Mouse (Mus musculus) CH12.LX (cell line): ENCODE measurements at regions not wholly inside any gene's neighbourhood (a gene's known extent, or its start where the extent isn't known, plus 50 kb on each side); places are given as distances from the start of the nearest gene placed in this dataset.

Experiments
- DNase-seq: peaks from one replicate; pipeline ENCODE4 v3.0.0-alpha.2; 2013; ENCODE audit errors: extremely low read depth
- H3K27ac ChIP-seq: 2 replicates; pipeline ENCODE4 v1.5.1; 2012; ENCODE audit warnings: low read depth, mild to moderate bottlenecking, control low read depth, moderate library complexity; ENCODE audit not compliant: insufficient read depth
- H3K27me3 ChIP-seq: replicated peaks from 2 replicates; pipeline ENCODE3; 2012; ENCODE audit warnings: inconsistent platforms
- H3K36me3 ChIP-seq, 2 experiments: replicated peaks in 1 of 2; 2 replicates each; pipeline versions ENCODE3 to v1.6.1; 2012; ENCODE audit warnings: inconsistent platforms in 1 of 2, low read length in 1 of 2, mild to moderate bottlenecking in 1 of 2, mixed read lengths in 1 of 2, moderate library complexity in 1 of 2; ENCODE audit not compliant: control insufficient read depth in 1 of 2, insufficient read depth in 1 of 2
- H3K4me1 ChIP-seq, 2 experiments: 2 replicates each; pipeline ENCODE4 v1.6.1; 2012; ENCODE audit warnings: inconsistent platforms in 1 of 2, moderate library complexity in 1 of 2; ENCODE audit not compliant: insufficient read depth in 2 of 2, control insufficient read depth in 1 of 2
- H3K4me2 ChIP-seq: 2 replicates; pipeline ENCODE4 v1.6.1; 2012; ENCODE audit warnings: low read depth, mild to moderate bottlenecking, control low read depth; ENCODE audit not compliant: poor library complexity, insufficient read depth, severe bottlenecking
- H3K4me3 ChIP-seq, 3 experiments: fragments of 150-350 bp in 1 of 3; sonication (generic) in 1 of 3; replicated peaks in 1 of 3; 2 replicates each; pipeline versions ENCODE3 to v1.5.1; 2011 to 2012; ENCODE audit warnings: low read depth in 2 of 3, low read length in 2 of 3, mild to moderate bottlenecking in 2 of 3, moderate library complexity in 2 of 3, control low read depth in 1 of 3, improper control_type of control experiment in 1 of 3, inconsistent platforms in 1 of 3, mixed read lengths in 1 of 3; ENCODE audit not compliant: poor library complexity in 1 of 3
- H3K79me2 ChIP-seq: replicated peaks from 2 replicates; pipeline ENCODE4 v1.6.1; 2012; ENCODE audit warnings: mild to moderate bottlenecking, moderate library complexity; ENCODE audit not compliant: control insufficient read depth, poor library complexity, insufficient read depth, severe bottlenecking; ENCODE audit errors: extremely low read depth
- H3K9ac ChIP-seq: 2 replicates; pipeline ENCODE4 v1.6.1; 2012; ENCODE audit warnings: low read depth, mild to moderate bottlenecking, control low read depth, moderate library complexity; ENCODE audit not compliant: insufficient read depth
- H3K9me3 ChIP-seq: replicated peaks from 2 replicates; pipeline ENCODE3; 2012; ENCODE audit warnings: low read length, inconsistent platforms, mixed read lengths
- CTCF ChIP-seq, 2 experiments: IDR thresholded peaks in 1 of 2; conservative IDR thresholded peaks in 1 of 2; 2 replicates each; pipeline ENCODE4 v1.5.1; 2011 to 2012; ENCODE audit warnings: low read depth in 2 of 2, low read length in 2 of 2, improper control_type of control experiment in 1 of 2, inconsistent platforms in 1 of 2, mild to moderate bottlenecking in 1 of 2, moderate library complexity in 1 of 2
- ELF1 ChIP-seq: IDR thresholded peaks from 2 replicates; pipeline ENCODE4 v1.6.1; 2014; ENCODE audit warnings: low read depth, mild to moderate bottlenecking, inconsistent platforms, low read length, improper control_type of control experiment
- KAT2A ChIP-seq: IDR thresholded peaks from 2 replicates; pipeline ENCODE4 v1.6.1; 2012; ENCODE audit warnings: low read length, improper control_type of control experiment, inconsistent platforms; ENCODE audit not compliant: insufficient replicate concordance
- MAFK ChIP-seq: IDR thresholded peaks from 2 replicates; pipeline ENCODE4 v1.6.1; 2011; ENCODE audit warnings: low read length, improper control_type of control experiment; ENCODE audit not compliant: insufficient replicate concordance
- MYC ChIP-seq: IDR thresholded peaks from 2 replicates; pipeline ENCODE4 v1.6.1; 2011; ENCODE audit warnings: low read depth, mild to moderate bottlenecking, improper control_type of control experiment, low read length
- POLR2AphosphoS2 ChIP-seq: IDR thresholded peaks from 2 replicates; pipeline ENCODE4 v1.6.1; 2011; ENCODE audit warnings: low read depth, low read length, improper control_type of control experiment
- RCOR1 ChIP-seq: conservative IDR thresholded peaks from 2 replicates; pipeline ENCODE4 v1.6.1; 2012; ENCODE audit warnings: low read depth, mild to moderate bottlenecking, inconsistent platforms, low read length, improper control_type of control experiment
- SMC3 ChIP-seq: IDR thresholded peaks from 2 replicates; pipeline ENCODE4 v1.6.1; 2011; ENCODE audit warnings: low read depth, low read length, improper control_type of control experiment
- TCF12 ChIP-seq: IDR thresholded peaks from 2 replicates; pipeline ENCODE4 v1.6.1; 2014; ENCODE audit warnings: low read depth, mild to moderate bottlenecking, inconsistent platforms, low read length, improper control_type of control experiment
- UBTF ChIP-seq: IDR thresholded peaks from 2 replicates; pipeline ENCODE4 v1.6.1; 2012; ENCODE audit warnings: low read depth, mild to moderate bottlenecking, inconsistent platforms, low read length, improper control_type of control experiment, moderate library complexity
- USF2 ChIP-seq: conservative IDR thresholded peaks from 2 replicates; pipeline ENCODE4 v1.6.1; 2011; ENCODE audit warnings: low read depth, low read length, improper control_type of control experiment
- ZKSCAN1 ChIP-seq: IDR thresholded peaks from 2 replicates; pipeline ENCODE4 v1.6.1; 2012; ENCODE audit warnings: low read depth, inconsistent platforms, low read length, improper control_type of control experiment, borderline replicate concordance
- dilution Hi-C: fragments of 300-500 bp; cut with MboI; formaldehyde crosslinking; loops from 2 replicates; pipeline ENCODE4 v1.14.3; 2020; ENCODE audit warnings: low sequenced_read_pairs; ENCODE audit not compliant: extremely low pct_unique_long_range_greater_than_20kb, extremely low pct_ligation_motif_present
- in situ Hi-C: fragments of 300-500 bp; cut with MboI; formaldehyde crosslinking; loops from 3 replicates; pipeline ENCODE4 v1.14.3; 2019; ENCODE audit warnings: low sequenced_read_pairs, low pct_ligation_motif_present, low pct_unique_long_range_greater_than_20kb, mixed read lengths

DNA sequence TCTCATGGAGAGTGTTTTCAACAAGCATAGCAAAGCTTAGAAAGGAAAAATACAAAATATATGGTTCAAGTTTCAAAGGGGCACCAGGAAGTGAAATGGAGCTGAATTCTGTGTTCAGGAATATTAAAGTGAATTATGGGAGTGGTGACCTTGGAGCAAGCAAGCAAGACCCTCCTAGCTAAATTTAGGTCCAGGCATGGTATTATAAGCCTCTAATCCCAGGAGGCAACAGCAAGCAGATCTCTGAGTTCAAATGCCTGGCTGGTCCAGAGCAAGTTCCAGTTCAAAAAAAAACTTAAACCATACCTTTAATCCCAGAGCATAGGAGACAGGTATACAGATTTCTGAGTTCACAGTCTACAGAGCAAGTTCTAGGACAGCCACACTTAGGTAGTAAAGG, 506.7 kb upstream of the Tecrl start:
- TF ChIP-seq TCF12 (no peak), ZKSCAN1 (no peak), SMC3 (no peak), UBTF (no peak), POLR2AphosphoS2 (no peak), CTCF (conservative IDR thresholded peaks at IDR 0.05 in 1 of 2, IDR thresholded peaks at IDR 0.05 in 1 of 2; ENCODE audit: low read depth in 2 of 2, low read length in 2 of 2) (no peak), MAFK (no peak)
- Histone ChIP-seq H3K9ac (no peak overlapping the region), H3K9me3 (peaks cover 20% of the 10 kb centered on the region), H3K27me3 (no peaks in the 10 kb centered on the region), H3K4me3 (no peak overlapping the region), H3K79me2 (no peaks in the 10 kb centered on the region), H3K36me3 (no peaks in the 10 kb centered on the region), H3K27ac (no peak overlapping the region), H3K4me2 (no peak overlapping the region), H3K4me1 (no peaks in the 10 kb centered on the region)
- DNase-seq, result no peak
- in situ Hi-C loops (no loop called here), dilution Hi-C loops (no loop called here)

DNA sequence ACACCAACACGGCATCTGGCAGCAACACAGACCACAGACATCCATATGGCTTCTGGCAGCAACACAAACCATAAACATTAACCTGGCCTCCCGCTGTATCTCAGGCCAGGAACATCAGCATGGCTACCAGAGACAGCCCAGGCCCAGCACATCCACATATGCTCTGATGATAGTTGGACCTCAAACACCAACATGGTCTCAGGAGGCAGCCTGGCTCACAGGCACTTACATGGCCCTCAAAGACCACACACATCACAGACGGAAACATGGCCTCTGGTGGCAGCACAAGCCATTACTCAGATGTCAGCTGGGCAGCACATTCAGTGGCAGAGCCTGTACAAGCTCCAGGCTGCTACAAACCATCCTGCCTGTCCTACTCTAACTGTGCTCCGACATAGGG, 497.0 kb upstream of the Tecrl start:
- no peaks in the 10 kb centered on the region for H3K79me2 ChIP-seq
- no peaks in the 10 kb centered on the region for H3K27me3 ChIP-seq
- no peak overlapping the region for H3K4me2 ChIP-seq
- H3K36me3 ChIP-seq, result no peaks in the 10 kb centered on the region
- H3K4me1 ChIP-seq, result no peaks in the 10 kb centered on the region
- no peak for DNase-seq
- H3K4me3 ChIP-seq, result no peak overlapping the region
- dilution Hi-C loops (no loop called here), in situ Hi-C loops (no loop called here)
- H3K9ac ChIP-seq, result no peak overlapping the region
- TF ChIP-seq ZKSCAN1, result no peak
- TF ChIP-seq RCOR1, result no peak
- no peak for TF ChIP-seq KAT2A
- H3K9me3 ChIP-seq, result peaks cover 19% of the 10 kb centered on the region
- H3K27ac ChIP-seq, result no peak overlapping the region; the same call in 1 of the 2 replicates

GRCm38 (mm10) chr5:83826561-83826960, 471.6 kb upstream of the Tecrl start:
- Histone ChIP-seq H3K9ac (no peak overlapping the region), H3K79me2 (no peaks in the 10 kb centered on the region), H3K36me3 (no peaks in the 10 kb centered on the region), H3K9me3 (peaks cover 23% of the 10 kb centered on the region), H3K4me3 (no peak overlapping the region), H3K27ac (no peak overlapping the region), H3K27me3 (no peaks in the 10 kb centered on the region), H3K4me2 (no peak overlapping the region), H3K4me1 (no peaks in the 10 kb centered on the region)
- no peak for DNase-seq
- dilution Hi-C loops, result no loop called here
- in situ Hi-C loops, result no loop called here
- TF ChIP-seq MYC (no peak), USF2 (no peak), POLR2AphosphoS2 (no peak), ELF1 (no peak)
